Mouse (Mus musculus): Measurements from ENCODE around the gene Nr2c2ap.
A peak's percentile ranks its signal among the peaks of the same experiment; 100 is the strongest.

The Nr2c2ap gene

GRCm38 (mm10) chr8:70160015-70160414, 28.9 kb downstream of the Nr2c2ap start:
- DNase-seq (ENCODE audit: low read depth, low spot score) = peak; percentile 53

- no peak for DNase-seq (ENCODE audit: low read depth, low spot score)
Observed at GRCm38 (mm10) chr8:70163316-70163715, 32.2 kb downstream of the Nr2c2ap start.

GRCm38 (mm10) chr8:70166504-70167110, 35.5 kb downstream of the Nr2c2ap start:
- DNase-seq (ENCODE audit: low read depth, low spot score) = peak; percentile 78

DNA sequence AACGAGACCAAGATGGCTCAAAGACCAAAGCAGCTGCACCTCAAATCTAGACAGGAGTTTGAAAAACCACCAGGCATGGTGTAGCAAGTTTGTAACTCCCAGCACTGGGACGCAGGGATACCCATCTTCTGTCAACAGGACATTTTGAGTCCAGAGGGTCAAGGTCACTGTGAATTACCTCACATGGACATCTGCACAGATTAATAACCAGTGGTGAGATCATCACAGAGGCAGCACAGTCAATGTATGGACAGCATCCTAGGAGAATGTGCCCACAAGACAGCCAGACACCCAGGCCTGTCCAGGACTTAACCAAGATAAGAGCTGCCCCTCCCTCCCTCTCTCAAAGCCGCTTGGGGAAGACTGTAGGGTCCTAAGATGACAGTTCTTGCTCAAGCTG, 39.0 kb downstream of the Nr2c2ap start:
- DNase-seq (ENCODE audit: low read depth, low spot score) = no peak

GRCm38 (mm10) chr8:70170748-70171147, 39.6 kb downstream of the Nr2c2ap start:
- no peak for DNase-seq (ENCODE audit: low read depth, low spot score)

- peak; percentile 51 for DNase-seq (ENCODE audit: low read depth, low spot score)
Observed at GRCm38 (mm10) chr8:70171240-70171639, 40.1 kb downstream of the Nr2c2ap start.

DNA sequence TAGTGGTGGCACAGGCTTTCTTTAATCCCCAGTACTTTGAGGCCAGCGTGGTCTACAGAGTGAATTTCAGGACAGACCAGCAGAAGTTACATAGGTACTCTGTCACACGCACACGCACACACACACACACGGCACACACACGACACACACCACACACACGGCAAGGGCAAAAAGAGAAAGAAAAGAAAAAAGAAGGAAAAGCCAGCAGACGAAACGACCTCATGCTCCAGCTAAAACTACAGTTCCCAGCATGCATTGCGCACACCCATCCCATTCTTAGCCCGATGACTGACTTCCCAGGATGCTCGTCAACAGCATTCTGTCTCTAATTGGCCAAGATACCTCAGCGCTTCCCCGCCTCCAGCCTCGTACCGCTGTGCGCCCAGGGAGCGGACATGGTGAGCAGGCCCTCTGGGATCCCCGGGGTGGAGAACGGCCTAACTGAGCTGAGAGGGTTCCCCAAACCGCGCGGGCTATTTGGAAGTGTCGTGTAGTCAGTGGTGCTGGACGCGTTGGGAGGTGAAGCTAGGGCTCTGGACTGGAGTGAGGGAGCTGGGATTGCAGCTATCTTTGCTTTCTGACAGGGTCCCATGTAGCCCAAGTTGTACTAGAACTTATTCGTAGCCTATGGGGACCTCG, 41.0 kb downstream of the Nr2c2ap start, which contains the start of gene Tmem161a:
TSS of gene Tmem161a (plus strand) at position 314 of the 639 bp plus-strand sequence.
- DNase-seq (ENCODE audit: low read depth, low spot score) = peak; percentile 98

- DNase-seq (ENCODE audit: low read depth, low spot score) = no peak
Observed at GRCm38 (mm10) chr8:70173320-70173719, 42.2 kb downstream of the Nr2c2ap start.

GRCm38 (mm10) chr8:70174079-70174478, 42.9 kb downstream of the Nr2c2ap start:
- DNase-seq (ENCODE audit: low read depth, low spot score) = no peak

GRCm38 (mm10) chr8:70178231-70178630, 47.1 kb downstream of the Nr2c2ap start:
- DNase-seq (ENCODE audit: low read depth, low spot score) = no peak

GRCm38 (mm10) chr8:70179082-70179481, 47.9 kb downstream of the Nr2c2ap start:
- peak; percentile 57 for DNase-seq (ENCODE audit: low read depth, low spot score)

DNA sequence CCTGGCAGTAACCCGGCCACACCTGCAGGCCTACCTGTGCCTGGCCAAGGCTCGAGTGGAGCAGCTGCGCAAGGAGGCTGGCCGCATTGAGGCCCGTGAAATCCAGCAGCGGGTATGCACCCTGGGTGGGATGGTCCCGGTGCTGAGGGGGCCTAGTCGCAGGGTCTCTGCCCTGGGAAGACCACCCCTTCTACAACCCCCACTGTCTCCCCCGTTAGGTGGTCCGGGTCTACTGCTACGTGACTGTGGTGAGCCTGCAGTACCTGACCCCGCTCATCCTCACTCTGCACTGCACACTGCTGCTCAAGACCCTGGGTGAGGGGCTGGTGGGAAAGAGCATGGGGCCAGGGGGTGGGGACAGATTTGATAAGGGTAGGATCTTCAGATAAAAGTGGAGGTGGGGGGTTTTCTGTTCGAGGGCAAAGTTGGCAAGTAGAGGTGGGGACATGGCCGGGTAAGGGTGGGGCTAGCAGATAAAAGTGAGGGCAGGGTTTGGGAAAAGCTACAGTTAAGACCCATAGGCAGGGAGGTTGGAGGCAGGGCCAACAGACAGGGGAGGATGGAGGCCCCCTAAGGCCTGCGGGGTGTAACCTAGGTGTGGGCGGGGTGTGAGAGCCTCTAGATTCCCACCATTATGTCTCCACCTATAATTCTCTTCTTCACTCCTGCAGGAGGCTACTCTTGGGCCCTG, 50.2 kb downstream of the Nr2c2ap start:
- no peak for DNase-seq (ENCODE audit: low read depth, low spot score)

GRCm38 (mm10) chr8:70181903-70182252, 50.7 kb downstream of the Nr2c2ap start:
- DNase-seq (ENCODE audit: low read depth, low spot score) = no peak

- no peak for DNase-seq (ENCODE audit: low read depth, low spot score)
Observed at GRCm38 (mm10) chr8:70183194-70183593, 52.1 kb downstream of the Nr2c2ap start.
